Mouse (Mus musculus) hindbrain, embryonic 16.5 days (tissue): ENCODE results near the gene Homer2. TPM values are rescaled to one million over a fixed set of nuclear protein-coding genes. Genes with fewer than 3 reads are reported as not detected.

Source experiments
- ATAC-seq: fragments of 200-750 bp; cut with Nextera tagmentation; 2 replicates; pipeline ENCODE4 v1.8.0; 2017; ENCODE audit warnings: moderate TSS enrichment, moderate library complexity
- H3K27ac ChIP-seq: fragments of 300-500 bp; sonication (generic); 2 replicates; pipeline ENCODE4 v1.5.1; 2014; ENCODE audit warnings: low read depth, mild to moderate bottlenecking, control low read depth, low read length, moderate library complexity
- H3K27me3 ChIP-seq: fragments of 300-500 bp; sonication (generic); replicated peaks from 2 replicates; pipeline ENCODE4 v1.6.1; 2014; ENCODE audit warnings: low read length; ENCODE audit not compliant: control insufficient read depth, insufficient read depth
- H3K36me3 ChIP-seq: fragments of 300-500 bp; sonication (generic); 2 replicates; pipeline ENCODE4 v1.6.1; 2014; ENCODE audit warnings: mild to moderate bottlenecking, low read length, moderate library complexity, mixed read lengths; ENCODE audit not compliant: control insufficient read depth, insufficient read depth
- H3K4me1 ChIP-seq: fragments of 300-500 bp; sonication (generic); 2 replicates; pipeline ENCODE4 v1.6.1; 2014; ENCODE audit warnings: low read depth, low read length; ENCODE audit not compliant: control insufficient read depth, insufficient read depth
- H3K4me2 ChIP-seq: fragments of 300-500 bp; sonication (generic); 2 replicates; pipeline ENCODE4 v1.6.1; 2014; ENCODE audit warnings: mild to moderate bottlenecking, low read length, control low read depth, moderate library complexity
- H3K4me3 ChIP-seq: fragments of 300-500 bp; sonication (generic); 2 replicates; pipeline ENCODE4 v1.5.1; 2014; ENCODE audit warnings: mild to moderate bottlenecking, low read length, control low read depth, moderate library complexity
- H3K9ac ChIP-seq: fragments of 300-500 bp; sonication (generic); 2 replicates; pipeline ENCODE4 v1.6.1; 2014; ENCODE audit warnings: low read depth, mild to moderate bottlenecking, control low read depth, low read length, moderate library complexity
- H3K9me3 ChIP-seq: fragments of 300-500 bp; sonication (generic); 2 replicates; pipeline ENCODE4 v1.6.1; 2014; ENCODE audit warnings: mild to moderate bottlenecking, low read length, moderate library complexity; ENCODE audit not compliant: control insufficient read depth
- WGBS: fragments of 180-500 bp; shearing (Covaris S2); extraction: QIAGEN DNeasy Blood & Tissue Kit; methylation state at CpG from one replicate; pipeline ENCODE4 v1.1.7; 2014; 5-methylcytosine and 5-hydroxymethylcytosine counted together
- polyA plus RNA-seq: library from polyadenylated mRNA; unstranded; fragments of >200 nt; fragmentation: Nextera tagmentation; extraction: Ambion mirVana; gene quantifications from 2 replicates; pipeline ENCODE4 v1.2.1, GENCODE M21; 2015

Gene Homer2
- polyA plus RNA-seq, 1 experiment from 2014 or later, result 26.3 TPM

DNA sequence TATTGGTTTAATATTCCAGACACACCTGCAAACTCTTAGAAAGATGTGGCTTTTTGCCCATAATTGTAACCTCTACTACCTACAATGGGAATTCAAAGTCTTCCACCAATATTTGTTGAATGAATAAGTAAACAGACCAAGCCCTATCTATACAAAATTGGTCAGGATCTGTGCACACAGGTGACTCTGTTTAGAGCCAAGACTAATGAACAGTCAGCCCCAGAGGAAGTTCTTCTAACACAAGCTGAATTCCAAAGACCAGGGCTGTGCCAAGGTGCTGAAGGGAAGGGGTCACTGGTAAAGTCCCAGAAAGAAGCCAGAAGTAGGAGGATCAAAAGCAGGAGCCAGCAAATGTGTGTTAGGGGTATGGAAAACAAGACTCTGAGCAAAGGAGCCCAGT lies 838 bp upstream of the Homer2 start:
- Histone ChIP-seq H3K27me3 (no peaks in the 10 kb centered on the region), H3K36me3 (no peaks in the 10 kb centered on the region), H3K4me2 (no peak overlapping the region), H3K27ac (no peak overlapping the region), H3K9me3 (no peaks in the 10 kb centered on the region; the same call in 1 of the 2 replicates), H3K4me3 (no peak overlapping the region), H3K9ac (no peak overlapping the region), H3K4me1 (peaks cover 10% of the 10 kb centered on the region)
- ATAC-seq, result no peak

DNA sequence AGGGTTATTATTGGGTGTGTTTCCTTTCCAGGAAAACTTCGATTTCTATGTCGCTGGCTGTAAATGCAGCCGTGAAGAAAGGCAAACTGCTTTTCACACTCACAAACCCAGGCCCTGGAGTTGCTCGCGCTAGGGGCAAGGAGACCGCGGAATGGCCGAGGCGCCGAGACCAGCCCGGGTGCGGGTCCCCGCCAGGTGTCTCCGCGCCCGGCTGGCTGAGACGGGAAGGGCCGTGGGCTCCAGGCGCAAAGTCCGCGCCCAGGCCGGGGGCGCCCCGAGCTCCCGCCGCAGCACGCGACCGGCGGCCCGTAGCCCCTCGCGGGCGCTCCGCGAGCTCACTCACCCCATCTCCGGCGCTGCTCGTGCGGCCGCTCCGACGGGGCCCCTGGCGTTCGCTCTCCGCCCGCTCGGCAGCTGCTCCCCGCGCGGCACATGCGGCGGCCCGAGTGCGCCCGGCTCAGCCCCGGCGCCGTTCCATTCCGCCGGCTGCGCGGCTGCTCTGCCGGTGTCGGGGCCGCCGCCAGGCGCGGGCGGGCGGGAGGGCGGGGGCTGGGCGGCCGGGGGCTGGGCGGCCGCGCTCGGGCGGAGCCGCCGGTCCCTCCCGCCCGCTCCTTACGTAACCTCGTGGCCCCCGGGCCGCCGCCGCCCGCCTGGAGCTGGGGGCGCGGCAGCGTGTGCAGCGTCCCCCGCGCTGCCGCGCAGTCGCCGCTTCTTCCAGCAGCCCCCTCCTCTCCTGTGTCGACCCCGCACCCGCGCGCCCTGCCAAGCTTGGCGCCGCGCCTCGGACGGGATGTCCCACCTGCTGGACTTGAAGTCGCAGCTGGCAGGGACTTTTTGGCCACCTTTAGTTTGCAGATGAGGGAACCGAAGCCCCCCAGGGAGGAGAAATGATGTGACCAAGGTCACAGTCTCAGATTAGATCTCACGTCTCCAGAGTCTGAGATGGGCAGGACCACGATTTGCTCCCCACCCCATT lies 623 bp downstream of the Homer2 start:
- under 1% methylated on average over 61 of the region's 114 CpGs for WGBS

DNA sequence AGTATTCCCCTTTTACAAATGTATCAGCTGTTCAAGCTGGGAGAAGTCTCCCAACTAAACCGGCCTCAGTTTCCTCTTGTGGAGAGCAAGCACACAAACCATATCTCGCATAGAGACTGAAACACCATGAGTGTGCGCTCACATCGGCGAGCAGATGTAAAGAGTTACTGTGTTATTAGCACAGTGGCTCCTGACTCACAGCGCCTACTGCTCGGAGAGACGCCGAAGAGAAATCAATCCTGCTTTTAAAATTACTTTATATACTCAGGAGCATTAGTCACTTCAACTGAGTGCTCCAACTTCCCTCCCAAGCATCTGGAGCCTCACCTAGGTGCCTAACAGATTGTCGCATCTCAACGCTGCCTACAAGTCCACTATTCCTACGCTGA lies 1.3 kb downstream of the Homer2 start:
- whole genome bisulfite sequencing, result 25% methylated on average over 12 of the region's 12 CpGs
- Histone ChIP-seq H3K27ac (peak overlapping the region; percentile 75), H3K4me2 (peak overlapping the region; percentile 78), H3K9me3 (no peaks in the 10 kb centered on the region; the same call in 1 of the 2 replicates), H3K27me3 (no peaks in the 10 kb centered on the region), H3K4me1 (peaks cover 10% of the 10 kb centered on the region), H3K4me3 (peak overlapping the region; percentile 76), H3K36me3 (no peaks in the 10 kb centered on the region), H3K9ac (peak overlapping the region; percentile 80)
- ATAC-seq, result peak; percentile 57

More for the DNA sequence above, 623 bp downstream of the Homer2 start:
- Histone ChIP-seq H3K4me1 (peaks cover 10% of the 10 kb centered on the region), H3K27me3 (no peaks in the 10 kb centered on the region), H3K27ac (peak overlapping the region; percentile 75), H3K4me2 (peak overlapping the region; percentile 78), H3K9me3 (no peaks in the 10 kb centered on the region; the same call in 1 of the 2 replicates), H3K36me3 (no peaks in the 10 kb centered on the region), H3K4me3 (peak overlapping the region; percentile 76), H3K9ac (peak overlapping the region; percentile 80)
- ATAC-seq, result peak; percentile 85

DNA sequence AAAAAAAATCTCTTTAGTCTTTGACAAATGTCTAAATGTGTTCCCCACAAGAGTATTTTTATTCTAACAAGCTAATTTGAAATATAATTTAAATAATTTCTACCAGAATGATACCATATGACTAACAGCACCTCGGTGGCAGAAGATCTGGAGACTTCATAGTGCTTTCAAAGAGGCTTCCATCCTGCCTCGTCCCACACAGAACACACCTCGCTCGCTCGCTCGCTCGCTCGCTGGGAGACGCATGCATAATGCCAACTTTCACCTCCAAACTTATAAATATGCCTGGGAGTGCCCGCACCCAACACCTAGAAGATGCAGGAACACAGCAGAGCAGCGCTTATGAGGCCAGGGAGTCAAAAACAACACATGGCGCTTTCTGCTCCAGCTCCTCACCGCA lies 9.0 kb downstream of the Homer2 start:
- H3K4me1 ChIP-seq, result no peaks in the 10 kb centered on the region
- no peak overlapping the region for H3K4me3 ChIP-seq
- ATAC-seq, result no peak
- no peaks in the 10 kb centered on the region for H3K27me3 ChIP-seq
- no peak overlapping the region for H3K4me2 ChIP-seq
- no peak overlapping the region for H3K9ac ChIP-seq
- 86% methylated on average over 13 of the region's 13 CpGs for WGBS
- H3K36me3 ChIP-seq, result no peaks in the 10 kb centered on the region
- H3K9me3 ChIP-seq, result no peaks in the 10 kb centered on the region
- no peak overlapping the region for H3K27ac ChIP-seq

DNA sequence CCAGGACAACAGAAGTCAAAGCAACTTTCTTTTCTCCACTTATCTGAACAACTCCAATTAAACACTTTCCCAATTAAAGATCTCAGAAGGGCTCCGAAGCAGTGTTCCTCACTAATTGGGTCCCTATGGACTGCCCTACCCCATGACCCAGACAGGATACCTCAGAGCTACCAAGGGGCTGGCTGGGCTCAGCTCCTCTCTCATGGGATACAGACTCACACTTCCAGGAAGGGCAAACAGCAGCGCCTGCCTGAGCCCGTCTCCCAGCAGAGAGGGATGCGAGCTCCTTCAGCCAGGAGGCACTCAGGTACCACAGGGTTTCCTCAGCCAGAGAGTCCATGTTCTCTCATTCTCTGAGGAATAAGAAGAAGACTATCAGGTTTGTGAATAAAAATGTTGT lies 9.4 kb downstream of the Homer2 start:
- Histone ChIP-seq H3K27ac (no peak overlapping the region), H3K9ac (no peak overlapping the region), H3K4me1 (no peaks in the 10 kb centered on the region), H3K4me3 (no peak overlapping the region), H3K27me3 (no peaks in the 10 kb centered on the region), H3K9me3 (no peaks in the 10 kb centered on the region), H3K4me2 (no peak overlapping the region), H3K36me3 (no peaks in the 10 kb centered on the region)
- 68% methylated on average over 4 of the region's 4 CpGs for WGBS
- ATAC-seq, result no peak

DNA sequence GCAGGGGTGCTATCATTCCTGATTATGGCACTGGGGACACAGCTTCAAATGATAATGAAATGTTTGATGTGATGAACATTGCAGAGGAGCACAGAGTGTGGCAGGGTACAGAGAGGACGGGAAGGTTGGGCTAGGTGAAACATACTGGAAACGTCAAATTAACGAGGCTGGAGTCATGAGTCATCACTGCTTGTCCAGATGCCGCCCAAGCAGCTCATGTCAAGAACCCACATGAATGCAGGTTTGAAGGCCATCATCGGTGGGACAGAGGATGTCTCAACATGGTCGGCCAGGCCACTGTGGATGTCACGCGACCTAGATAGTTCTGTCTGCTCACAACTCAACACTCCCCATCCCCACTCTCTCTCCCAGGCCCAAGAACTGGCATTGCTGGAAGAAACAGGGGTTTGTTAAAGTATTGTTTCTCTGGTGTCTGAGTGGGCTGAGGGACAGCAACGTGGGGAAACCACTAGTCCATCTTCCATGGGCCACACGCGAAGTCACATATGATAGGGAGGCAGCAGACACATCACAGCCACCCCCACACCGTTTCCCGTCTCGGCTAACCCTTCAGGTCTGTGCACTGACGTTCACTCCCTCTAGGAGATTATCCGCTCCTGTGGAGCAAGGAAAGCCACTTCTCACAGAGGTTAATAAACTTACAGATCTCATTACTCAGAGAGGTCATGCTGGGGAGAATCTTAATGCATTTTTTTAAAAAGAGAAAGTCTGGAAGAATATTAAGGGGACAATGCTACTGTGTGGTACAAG lies 11.4 kb downstream of the Homer2 start:
- no peaks in the 10 kb centered on the region for H3K9me3 ChIP-seq
- no peak overlapping the region for H3K4me2 ChIP-seq
- H3K4me3 ChIP-seq, result no peak overlapping the region
- no peak overlapping the region for H3K9ac ChIP-seq
- H3K27me3 ChIP-seq, result no peaks in the 10 kb centered on the region
- WGBS, result 81% methylated on average over 16 of the region's 16 CpGs
- no peaks in the 10 kb centered on the region for H3K4me1 ChIP-seq
- no peak overlapping the region for H3K27ac ChIP-seq
- no peak for ATAC-seq
- H3K36me3 ChIP-seq, result no peaks in the 10 kb centered on the region

DNA sequence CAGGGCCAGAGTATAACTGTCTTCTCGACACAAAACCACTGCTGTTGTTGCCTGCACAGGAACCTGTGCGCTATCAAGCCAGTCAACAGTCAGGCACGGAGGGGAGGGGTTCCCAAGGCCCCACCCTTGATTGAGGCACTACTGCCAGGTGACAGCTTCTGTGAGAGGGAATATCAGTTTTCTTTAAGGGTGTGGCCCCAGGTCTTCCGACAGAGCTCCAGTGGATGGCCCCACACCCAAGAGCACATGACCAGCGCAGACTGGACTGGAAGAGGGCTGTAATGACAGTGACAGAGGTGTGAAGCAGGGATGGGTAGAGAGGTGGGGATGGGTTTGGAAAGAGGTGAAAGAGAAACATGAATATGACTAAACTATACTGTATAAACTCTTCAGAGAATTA lies 16.3 kb downstream of the Homer2 start:
- 94% methylated on average over 5 of the region's 5 CpGs for WGBS
- ATAC-seq, result no peak
- no peak overlapping the region for H3K4me3 ChIP-seq
- H3K9ac ChIP-seq, result no peak overlapping the region
- H3K36me3 ChIP-seq, result no peaks in the 10 kb centered on the region
- H3K4me1 ChIP-seq, result peaks cover 3% of the 10 kb centered on the region; the same call in 1 of the 2 replicates
- H3K27ac ChIP-seq, result no peak overlapping the region
- H3K27me3 ChIP-seq, result no peaks in the 10 kb centered on the region
- no peak overlapping the region for H3K4me2 ChIP-seq
- H3K9me3 ChIP-seq, result no peaks in the 10 kb centered on the region

DNA sequence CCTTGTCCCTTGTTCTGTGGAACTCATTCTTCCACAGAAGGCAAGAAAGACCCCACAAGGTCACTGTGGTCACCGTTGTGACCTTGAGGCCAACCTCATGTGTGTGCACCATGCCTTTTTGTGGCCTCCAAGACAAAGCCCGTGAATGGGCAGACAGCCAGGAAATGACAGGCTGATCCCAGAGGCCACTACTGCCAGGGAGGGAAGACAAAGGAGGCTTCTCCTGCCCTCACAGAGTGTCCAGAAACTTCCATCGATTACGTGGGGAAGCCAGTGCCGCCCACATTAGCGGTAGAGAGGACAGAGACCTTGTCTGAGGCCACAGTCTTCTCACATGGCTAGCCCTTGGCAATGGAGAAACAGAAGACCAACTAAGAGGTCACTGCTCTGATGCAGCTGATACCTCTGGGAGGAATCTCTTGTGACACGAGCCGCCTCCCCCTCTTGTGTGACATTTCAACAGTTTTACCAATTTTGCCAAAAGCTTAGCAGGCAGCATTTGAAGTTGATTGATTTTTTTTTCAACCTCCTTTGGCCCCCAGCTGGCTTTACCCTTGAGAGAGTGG lies 18.1 kb downstream of the Homer2 start:
- H3K27me3 ChIP-seq, result no peaks in the 10 kb centered on the region
- H3K4me1 ChIP-seq, result peaks cover 5% of the 10 kb centered on the region; the same call in 1 of the 2 replicates
- no peak overlapping the region for H3K4me3 ChIP-seq
- no peak overlapping the region for H3K27ac ChIP-seq
- ATAC-seq, result peak; percentile 29; the same call in 1 of the 2 replicates
- H3K9me3 ChIP-seq, result no peaks in the 10 kb centered on the region
- H3K4me2 ChIP-seq, result no peak overlapping the region
- H3K9ac ChIP-seq, result no peak overlapping the region
- 49% methylated on average over 8 of the region's 8 CpGs for WGBS
- no peaks in the 10 kb centered on the region for H3K36me3 ChIP-seq

DNA sequence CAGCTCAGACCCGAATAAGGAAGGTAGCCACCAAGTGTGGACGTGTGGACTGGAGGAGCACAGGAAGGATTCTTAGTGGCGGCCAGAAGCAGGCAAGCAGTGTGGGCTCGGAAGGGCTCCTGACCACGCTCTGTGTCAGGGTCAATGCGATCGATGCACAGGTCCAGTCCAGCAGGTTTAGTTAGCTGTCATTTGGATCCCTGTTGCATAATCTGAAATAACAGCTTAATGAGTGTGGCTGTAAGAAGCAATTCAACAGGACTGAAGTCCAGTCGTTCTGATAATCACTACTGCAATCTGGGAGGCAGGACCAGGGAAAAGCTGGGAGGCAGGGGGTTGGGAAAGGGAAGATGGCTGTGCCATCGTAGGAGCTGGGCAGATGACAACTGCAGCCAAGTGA lies 18.9 kb downstream of the Homer2 start:
- no peaks in the 10 kb centered on the region for H3K27me3 ChIP-seq
- no peak overlapping the region for H3K9ac ChIP-seq
- 86% methylated on average over 9 of the region's 9 CpGs for WGBS
- no peaks in the 10 kb centered on the region for H3K9me3 ChIP-seq
- H3K4me2 ChIP-seq, result no peak overlapping the region
- peaks cover 5% of the 10 kb centered on the region; the same call in 1 of the 2 replicates for H3K4me1 ChIP-seq
- H3K36me3 ChIP-seq, result no peaks in the 10 kb centered on the region
- no peak overlapping the region for H3K4me3 ChIP-seq
- no peak overlapping the region for H3K27ac ChIP-seq
- no peak for ATAC-seq
